Mouse (Mus musculus): Measurements from ENCODE around the gene 0610010F05Rik.
"Not testable (repeated sequence)": the region's sequence is repeated elsewhere in the genome, so short reads cannot be mapped to it uniquely, and the experiment has no call there.

0610010F05Rik gene

GRCm38 (mm10) chr11:23632945-23633878 lies at the start of gene 0610010F05Rik:
Gene 0610010F05Rik, minus strand, starts transcription at chr11:23633639.
- peak; percentile 88 for DNase-seq (ENCODE audit: low spot score)

DNA sequence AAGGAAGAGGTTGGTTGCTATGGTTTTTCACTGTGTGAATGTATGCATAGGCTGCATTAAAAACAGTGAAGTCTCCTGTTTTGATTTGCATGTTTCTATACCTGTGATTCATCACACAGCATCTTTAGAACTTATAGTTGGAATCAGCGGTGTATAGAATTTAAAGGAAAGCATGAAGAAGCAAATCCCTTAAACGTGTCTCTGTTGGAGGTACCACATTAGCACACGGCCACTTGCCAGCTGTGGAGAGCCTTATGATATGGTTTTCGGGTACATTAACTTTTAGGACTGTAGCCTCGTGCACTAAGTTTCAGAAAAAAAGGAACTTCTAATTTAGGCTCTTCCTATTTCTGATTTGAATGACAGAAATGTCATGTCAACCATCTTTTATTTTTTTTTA lies 49.1 kb upstream of the 0610010F05Rik start:
- no peak for DNase-seq (ENCODE audit: low spot score)

DNA sequence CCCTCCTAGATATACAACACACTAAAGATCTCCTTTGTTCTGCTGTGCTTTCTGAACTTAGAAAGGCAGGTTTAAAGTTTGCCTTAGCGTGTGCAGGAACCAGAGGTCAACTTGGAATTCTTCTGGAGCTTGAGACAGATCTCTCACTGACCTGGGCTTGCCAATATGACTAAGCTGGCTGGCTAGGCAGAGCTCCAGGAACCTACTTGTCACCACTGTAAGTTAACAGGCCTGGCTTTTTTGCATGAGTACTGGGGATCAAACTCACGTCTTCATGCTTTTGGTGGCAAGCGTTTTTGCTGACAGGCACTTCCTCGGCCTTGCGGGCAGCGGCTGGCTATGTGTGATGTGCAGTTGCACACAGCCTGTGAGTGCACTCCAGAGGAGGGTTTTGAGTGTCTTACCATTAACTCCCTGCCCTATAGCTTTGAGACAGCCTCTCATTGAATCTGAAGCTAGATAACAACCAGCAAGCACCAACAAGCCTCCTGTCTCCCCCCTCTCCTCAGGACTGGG lies 47.1 kb upstream of the 0610010F05Rik start:
- no peak for DNase-seq (ENCODE audit: low spot score)

DNA sequence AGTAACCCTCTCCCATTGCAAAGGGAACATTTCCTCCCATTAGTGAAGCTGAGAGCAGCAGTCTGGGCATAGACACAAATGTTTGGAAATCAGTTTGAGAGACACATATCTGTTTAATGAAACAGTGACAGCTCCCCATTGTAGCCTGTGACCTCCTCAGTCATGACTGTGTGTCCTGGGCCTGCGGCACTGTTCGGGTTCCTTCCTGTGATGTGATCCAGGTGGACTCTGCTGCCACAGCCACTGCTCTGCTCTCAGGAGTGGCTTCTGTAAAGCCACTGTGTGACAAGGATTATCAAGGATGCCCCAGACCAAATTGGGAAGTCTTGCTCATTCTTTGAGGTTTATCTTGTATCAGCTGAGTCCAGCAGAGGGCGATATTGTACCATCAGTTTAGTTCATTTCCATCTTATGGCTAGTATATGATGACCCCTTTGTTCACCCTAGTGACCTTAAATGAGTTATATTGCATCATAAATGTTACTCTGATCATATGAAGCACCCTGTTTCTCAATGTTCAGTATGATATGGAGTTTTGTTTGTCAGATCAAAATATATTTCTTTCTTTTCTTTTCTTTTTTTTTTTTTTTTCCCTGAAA lies 45.7 kb upstream of the 0610010F05Rik start:
- peak; percentile 20 for DNase-seq (ENCODE audit: low spot score)

GRCm38 (mm10) chr11:23676100-23676499 lies 42.7 kb upstream of the 0610010F05Rik start:
- no peak for DNase-seq (ENCODE audit: low spot score)

- DNase-seq (ENCODE audit: low spot score): no peak
Observed at GRCm38 (mm10) chr11:23672256-23672749, 38.9 kb upstream of the 0610010F05Rik start.

GRCm38 (mm10) chr11:23667128-23667527 lies 33.7 kb upstream of the 0610010F05Rik start:
- DNase-seq (ENCODE audit: low spot score): no peak

GRCm38 (mm10) chr11:23666526-23666925 lies 33.1 kb upstream of the 0610010F05Rik start:
- no peak for DNase-seq (ENCODE audit: low spot score)

DNA sequence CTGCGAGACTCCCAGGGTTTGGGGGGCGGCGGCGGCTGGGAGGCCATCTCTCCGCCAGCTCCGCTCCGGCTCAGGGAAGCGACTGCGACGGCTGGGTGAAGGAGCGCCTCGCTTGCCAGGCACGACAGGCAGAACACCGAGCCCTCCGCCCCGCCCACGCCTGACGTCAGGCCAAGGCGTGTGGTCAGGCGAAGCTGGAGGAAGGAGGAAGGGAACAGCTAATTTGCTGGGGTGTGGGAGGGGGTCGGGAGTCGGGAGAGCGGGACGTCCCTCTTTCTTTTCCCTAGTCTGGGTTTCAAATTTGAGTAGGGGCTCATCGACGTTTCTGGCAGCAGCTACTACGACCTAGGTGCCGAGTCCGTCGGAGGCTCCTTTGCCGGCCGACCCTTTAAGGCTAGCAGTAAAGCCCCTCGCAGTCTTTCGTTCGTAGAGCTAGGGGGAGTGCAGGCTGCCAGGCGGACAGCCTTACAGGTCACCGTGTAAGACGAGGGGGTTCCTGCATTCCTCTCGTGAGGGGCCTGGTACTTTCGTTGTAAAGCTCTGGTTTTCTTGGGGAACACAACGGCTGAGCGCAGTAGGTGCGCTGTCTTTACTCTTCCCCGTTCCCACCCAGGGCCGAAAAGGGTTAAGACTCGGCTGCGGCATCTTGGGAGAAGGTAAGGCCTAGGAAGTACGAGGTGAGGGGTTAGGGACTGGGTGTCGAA lies 32.5 kb upstream of the 0610010F05Rik start, which contains the start of gene Pex13:
Pex13 (minus strand) TSS at position 162 of the 704 bp plus-strand sequence.
- DNase-seq (ENCODE audit: low spot score): peak; percentile 96

DNA sequence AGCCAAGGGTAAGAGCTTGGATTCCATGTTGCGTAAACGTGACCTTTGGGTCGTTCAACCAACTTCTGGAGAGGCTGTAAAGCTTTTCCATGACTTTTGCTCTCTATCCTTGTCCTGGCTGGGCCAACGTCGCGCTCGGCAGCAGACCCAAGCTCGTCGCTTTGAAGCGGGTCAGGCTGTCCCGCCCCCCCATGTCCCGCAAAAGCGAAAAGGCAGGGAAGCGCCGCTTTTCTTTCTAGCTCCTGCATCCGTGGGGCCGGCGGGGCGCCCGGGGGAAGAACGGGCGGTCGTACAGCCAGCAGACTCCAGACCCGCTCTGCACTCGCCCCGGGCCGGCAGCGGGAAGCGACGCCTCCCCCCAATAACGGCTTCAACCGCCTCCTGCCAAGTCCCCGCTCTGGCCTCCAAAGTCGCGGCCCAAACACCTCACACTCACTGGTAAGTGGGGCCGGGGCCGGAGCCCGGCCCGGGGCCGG lies 31.9 kb upstream of the 0610010F05Rik start, which contains the start of gene Pus10:
Pus10 (plus strand) TSS at position 364 of the 476 bp plus-strand sequence.
- DNase-seq (ENCODE audit: low spot score): no peak

DNA sequence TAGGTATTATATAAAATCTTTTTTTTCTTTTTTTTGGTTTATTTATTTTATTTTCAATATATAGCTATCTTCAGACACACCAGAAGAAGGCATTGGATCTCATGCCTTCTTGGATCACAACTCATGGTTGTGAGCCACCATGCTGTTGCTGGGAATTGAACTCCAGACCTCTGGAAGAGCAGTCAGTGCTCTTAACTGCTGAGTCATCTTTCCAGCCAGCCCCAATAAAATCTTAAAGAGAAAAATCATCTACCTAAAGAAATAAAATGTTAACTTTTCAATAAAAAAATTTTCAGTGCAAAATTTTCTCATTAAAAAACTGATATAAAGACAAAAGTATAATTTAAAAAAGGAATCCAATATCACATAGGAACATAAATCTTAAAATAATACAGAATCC lies 30.8 kb upstream of the 0610010F05Rik start:
- DNase-seq (ENCODE audit: low spot score): no peak

- DNase-seq (ENCODE audit: low spot score): no peak
Observed at GRCm38 (mm10) chr11:23657791-23658190, 24.4 kb upstream of the 0610010F05Rik start.

DNA sequence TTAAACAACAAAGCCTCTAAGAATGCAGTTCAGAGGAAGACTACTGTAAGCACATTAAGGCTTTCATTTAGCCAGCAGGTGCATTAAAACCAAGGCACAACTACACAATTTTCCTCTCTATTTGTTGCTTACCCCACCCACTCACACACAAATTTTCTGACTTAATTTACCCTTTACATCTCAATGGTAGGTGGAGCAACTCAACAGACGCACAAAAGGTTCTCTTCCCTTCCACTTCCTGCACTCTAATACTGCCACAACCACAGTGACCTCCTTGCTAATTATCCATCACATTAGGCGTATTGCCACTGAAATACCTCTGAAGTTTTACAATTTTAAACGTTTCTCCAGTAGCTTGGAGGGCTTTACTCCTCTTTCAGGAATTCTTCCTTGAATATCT lies 20.2 kb upstream of the 0610010F05Rik start:
- no peak for DNase-seq (ENCODE audit: low spot score)

DNA sequence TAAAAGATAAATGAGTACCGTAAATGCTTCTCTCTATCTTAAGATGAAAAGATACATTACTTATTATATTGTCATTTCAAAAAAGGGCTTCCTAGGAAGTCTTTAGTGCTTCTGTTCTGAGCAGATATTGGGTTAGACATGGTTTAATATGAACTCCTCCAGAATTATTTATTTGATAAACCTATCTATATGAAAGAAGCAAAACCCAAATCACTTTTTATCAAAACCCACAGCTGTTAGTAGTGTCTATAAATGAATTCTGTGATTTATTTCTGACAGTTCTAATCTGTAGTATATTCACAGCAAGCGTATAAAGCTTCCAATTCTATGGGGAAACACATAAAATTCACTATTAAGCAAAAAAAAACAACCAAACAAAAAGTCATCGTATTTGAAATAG lies 14.4 kb upstream of the 0610010F05Rik start:
- DNase-seq (ENCODE audit: low spot score): no peak

- DNase-seq (ENCODE audit: low spot score): no peak
Observed at GRCm38 (mm10) chr11:23647431-23647830, 14.0 kb upstream of the 0610010F05Rik start.

GRCm38 (mm10) chr11:23634573-23634972 lies 1.1 kb upstream of the 0610010F05Rik start:
- DNase-seq (ENCODE audit: low spot score): no peak

GRCm38 (mm10) chr11:23633879-23634215 lies 408 bp upstream of the 0610010F05Rik start:
- DNase-seq (ENCODE audit: low spot score): no peak

GRCm38 (mm10) chr11:23630664-23631063 lies 2.8 kb downstream of the 0610010F05Rik start:
- no peak for DNase-seq (ENCODE audit: low spot score)

- DNase-seq (ENCODE audit: low spot score): no peak
Observed at GRCm38 (mm10) chr11:23618995-23619394, 14.4 kb downstream of the 0610010F05Rik start.

DNA sequence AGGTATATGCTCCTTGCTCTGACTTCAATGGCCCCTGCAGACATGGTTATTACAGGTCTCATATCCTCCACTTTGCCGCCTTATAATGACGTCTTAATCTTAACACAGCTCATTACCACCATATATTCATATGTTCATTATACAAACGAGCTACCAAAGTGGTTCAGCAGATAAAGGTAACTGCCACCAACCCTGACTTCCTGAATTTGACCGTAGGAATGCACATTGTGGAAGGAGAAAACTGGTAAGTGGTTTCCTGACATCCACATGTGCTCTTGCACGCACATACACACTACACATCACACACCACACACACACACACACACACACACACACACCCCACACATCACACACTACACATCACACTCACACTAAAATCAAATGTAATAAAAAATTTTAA lies 18.9 kb downstream of the 0610010F05Rik start:
- DNase-seq (ENCODE audit: low spot score): no peak

DNA sequence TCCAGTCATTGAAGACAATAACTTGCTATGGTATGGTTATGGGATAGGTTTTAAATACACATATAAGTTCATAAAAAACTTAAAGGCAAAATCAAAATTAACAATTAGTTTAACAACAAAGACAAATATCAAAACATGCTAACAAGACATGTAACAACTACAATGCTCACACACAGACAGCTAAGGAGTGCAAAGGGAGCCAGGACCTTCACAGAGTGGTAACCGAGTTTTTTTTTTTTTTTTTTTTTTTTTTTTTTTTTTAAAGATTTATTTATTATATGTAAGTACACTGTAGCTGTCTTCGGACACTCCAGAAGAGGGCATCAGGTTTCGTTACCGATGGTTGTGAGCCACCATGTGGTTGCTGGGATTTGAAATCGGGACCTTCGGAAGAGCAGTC lies 26.1 kb downstream of the 0610010F05Rik start:
- DNase-seq (ENCODE audit: low spot score): not testable (repeated sequence)

GRCm38 (mm10) chr11:23570130-23570529 lies 63.3 kb downstream of the 0610010F05Rik start:
- no peak for DNase-seq (ENCODE audit: low spot score)

Data from testis, postnatal 14 days (tissue).